Mouse (Mus musculus): ENCODE results near the gene Cep290. TPM values are rescaled to one million over a fixed set of nuclear protein-coding genes. Genes with fewer than 3 reads are reported as not detected.

Cep290 gene
- polyA plus RNA-seq, 1 experiment from 2014 or later, result 1.6 TPM

DNA sequence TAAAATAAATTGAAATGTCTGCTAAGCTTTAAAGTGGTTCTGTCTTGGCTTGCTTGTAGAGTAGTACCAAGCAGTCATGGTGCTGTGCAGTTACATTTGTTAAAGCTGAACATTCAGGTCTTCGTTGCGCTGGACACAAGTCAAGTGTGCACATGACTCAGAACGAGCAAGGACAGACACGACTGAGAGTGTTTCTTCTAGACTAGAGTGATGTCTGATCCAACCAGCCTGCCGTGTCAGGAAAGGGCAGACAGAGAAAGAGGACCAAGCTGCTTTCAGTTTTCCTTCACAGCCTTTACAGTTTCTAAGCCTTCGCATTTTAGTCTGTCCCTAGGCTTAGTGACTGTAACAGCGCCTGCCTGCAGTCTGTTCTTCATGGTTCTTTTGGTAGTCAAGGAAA is 4.6 kb downstream of the Cep290 start:
- no peak for TF ChIP-seq CTCF (IDR thresholded peaks at IDR 0.05; ENCODE audit: low read depth)
- Histone ChIP-seq H3K27ac (ENCODE audit: low read depth, low read length) (no peak overlapping the region), H3K4me3 (ENCODE audit: low read depth, low read length) (no peak overlapping the region), H3K36me3 (ENCODE audit: control insufficient read depth, insufficient read depth) (peaks cover 11% of the 10 kb centered on the region), H3K9me3 (ENCODE audit: control insufficient read depth) (no peaks in the 10 kb centered on the region), H3K4me1 (replicated peaks; ENCODE audit: control insufficient read depth, insufficient read depth, low read length) (no peaks in the 10 kb centered on the region), H3K27me3 (replicated peaks; ENCODE audit: control insufficient read depth, insufficient read depth, low read length) (no peaks in the 10 kb centered on the region), H3K9ac (ENCODE audit: low read depth, low read length) (no peak overlapping the region), H3K4me2 (replicated peaks; ENCODE audit: low read depth) (no peak overlapping the region)
- no peak for ATAC-seq
- 88% methylated on average over 7 of the region's 7 CpGs for WGBS

DNA sequence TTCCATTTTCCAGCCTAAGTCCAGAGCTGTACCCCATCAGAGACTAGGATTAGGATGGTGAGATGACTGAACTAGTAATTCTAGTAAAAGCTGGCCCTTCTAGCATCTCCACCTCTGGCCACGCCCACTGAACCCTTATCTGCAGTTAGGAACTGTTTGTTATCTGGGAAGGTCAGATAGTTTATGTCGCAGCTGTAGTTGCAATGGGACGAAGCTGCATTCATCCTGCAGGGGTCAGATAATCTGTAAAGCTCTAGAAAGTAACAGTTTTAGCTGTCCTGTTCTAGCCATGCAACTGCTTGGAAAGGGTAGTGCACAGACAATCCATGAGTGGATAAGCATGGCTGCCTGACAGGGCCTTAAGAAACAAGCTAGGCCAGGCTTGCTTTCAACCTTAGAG is 11.0 kb downstream of the Cep290 start:
- WGBS, result 39% methylated on average over 3 of the region's 3 CpGs
- no peaks in the 10 kb centered on the region for H3K4me1 ChIP-seq (replicated peaks; ENCODE audit: control insufficient read depth, insufficient read depth, low read length)
- no peak overlapping the region for H3K27ac ChIP-seq (ENCODE audit: low read depth, low read length)
- peaks cover 11% of the 10 kb centered on the region for H3K36me3 ChIP-seq (ENCODE audit: control insufficient read depth, insufficient read depth)
- ATAC-seq, result no peak
- TF ChIP-seq CTCF (IDR thresholded peaks at IDR 0.05; ENCODE audit: low read depth), result no peak
- H3K4me3 ChIP-seq (ENCODE audit: low read depth, low read length), result no peak overlapping the region
- H3K9ac ChIP-seq (ENCODE audit: low read depth, low read length), result no peak overlapping the region
- H3K9me3 ChIP-seq (ENCODE audit: control insufficient read depth), result no peaks in the 10 kb centered on the region
- H3K27me3 ChIP-seq (replicated peaks; ENCODE audit: control insufficient read depth, insufficient read depth, low read length), result no peaks in the 10 kb centered on the region
- no peak overlapping the region for H3K4me2 ChIP-seq (replicated peaks; ENCODE audit: low read depth)

DNA sequence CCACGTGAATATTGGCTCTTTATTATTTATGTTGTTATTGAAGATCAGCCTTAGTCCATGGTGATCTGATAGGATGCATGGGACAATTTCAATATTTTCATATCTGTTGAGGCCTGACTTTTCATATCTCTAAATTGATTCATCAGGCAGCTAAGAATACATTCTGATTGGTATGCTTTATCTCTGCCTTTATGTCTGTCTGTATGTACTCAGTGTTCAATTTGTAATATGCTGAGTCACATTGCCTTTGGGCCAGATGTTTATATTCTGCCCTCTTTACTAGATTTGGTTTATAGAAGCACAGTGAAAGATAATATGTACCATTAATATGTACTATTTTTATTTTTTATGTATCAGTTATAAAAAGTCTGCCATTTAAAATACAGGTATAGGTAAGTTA is 20.8 kb downstream of the Cep290 start:
- no peaks in the 10 kb centered on the region for H3K4me1 ChIP-seq (replicated peaks; ENCODE audit: control insufficient read depth, insufficient read depth, low read length)
- H3K9me3 ChIP-seq (ENCODE audit: control insufficient read depth), result no peaks in the 10 kb centered on the region
- H3K9ac ChIP-seq (ENCODE audit: low read depth, low read length), result no peak overlapping the region
- H3K36me3 ChIP-seq (ENCODE audit: control insufficient read depth, insufficient read depth), result peaks cover 15% of the 10 kb centered on the region
- 88% methylated on average over 1 of the region's 1 CpGs for WGBS
- H3K27me3 ChIP-seq (replicated peaks; ENCODE audit: control insufficient read depth, insufficient read depth, low read length), result no peaks in the 10 kb centered on the region
- TF ChIP-seq CTCF (IDR thresholded peaks at IDR 0.05; ENCODE audit: low read depth), result no peak
- H3K4me3 ChIP-seq (ENCODE audit: low read depth, low read length), result no peak overlapping the region
- ATAC-seq, result no peak
- no peak overlapping the region for H3K4me2 ChIP-seq (replicated peaks; ENCODE audit: low read depth)
- no peak overlapping the region for H3K27ac ChIP-seq (ENCODE audit: low read depth, low read length)

DNA sequence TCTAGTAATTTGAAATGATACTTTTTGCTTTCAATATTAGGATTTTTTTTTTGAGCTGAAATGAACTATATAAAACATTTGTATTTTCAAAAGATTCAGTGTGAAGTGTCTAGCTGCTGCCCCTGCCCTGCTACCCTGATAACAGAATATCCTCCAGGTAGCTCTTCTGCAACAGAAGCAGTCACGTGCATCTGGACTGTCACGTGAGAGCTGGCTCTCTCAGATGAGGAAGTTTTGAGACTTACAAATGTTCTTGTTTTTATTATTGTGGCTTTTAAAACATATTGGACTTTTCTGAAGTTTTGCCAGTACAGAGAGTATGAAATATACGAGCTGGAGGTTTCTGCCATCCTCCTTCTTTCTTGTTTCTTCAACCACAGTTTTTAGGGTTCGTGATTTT is 34.3 kb downstream of the Cep290 start:
- no peak for ATAC-seq
- no peak for TF ChIP-seq CTCF (IDR thresholded peaks at IDR 0.05; ENCODE audit: low read depth)
- Histone ChIP-seq H3K9ac (ENCODE audit: low read depth, low read length) (no peak overlapping the region), H3K27me3 (replicated peaks; ENCODE audit: control insufficient read depth, insufficient read depth, low read length) (no peaks in the 10 kb centered on the region), H3K9me3 (ENCODE audit: control insufficient read depth) (no peaks in the 10 kb centered on the region), H3K4me2 (replicated peaks; ENCODE audit: low read depth) (no peak overlapping the region), H3K27ac (ENCODE audit: low read depth, low read length) (no peak overlapping the region), H3K4me3 (ENCODE audit: low read depth, low read length) (no peak overlapping the region), H3K36me3 (ENCODE audit: control insufficient read depth, insufficient read depth) (no peaks in the 10 kb centered on the region), H3K4me1 (replicated peaks; ENCODE audit: control insufficient read depth, insufficient read depth, low read length) (no peaks in the 10 kb centered on the region)
- 74% methylated on average over 4 of the region's 4 CpGs for WGBS

DNA sequence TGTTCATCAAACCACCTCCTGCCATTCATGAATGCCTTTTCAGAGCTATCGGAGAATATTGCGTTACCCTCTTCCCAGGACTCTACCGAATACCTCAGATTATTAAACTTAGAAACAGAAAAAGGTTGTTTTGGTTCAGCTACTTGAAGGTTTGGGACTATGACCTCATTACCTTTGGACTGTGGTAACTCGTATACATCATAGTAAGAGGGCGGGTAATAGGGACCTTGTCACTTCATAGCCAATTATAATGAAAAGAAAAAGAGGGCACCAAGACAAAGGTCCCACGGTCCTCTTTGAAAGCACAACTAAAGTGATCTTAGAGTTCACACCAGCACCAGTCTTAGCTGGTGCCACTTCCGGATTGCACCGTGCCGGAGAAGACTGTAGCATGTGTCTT is 35.0 kb downstream of the Cep290 start:
- Histone ChIP-seq H3K4me1 (replicated peaks; ENCODE audit: control insufficient read depth, insufficient read depth, low read length) (no peaks in the 10 kb centered on the region), H3K4me2 (replicated peaks; ENCODE audit: low read depth) (no peak overlapping the region), H3K36me3 (ENCODE audit: control insufficient read depth, insufficient read depth) (no peaks in the 10 kb centered on the region), H3K9ac (ENCODE audit: low read depth, low read length) (no peak overlapping the region), H3K27ac (ENCODE audit: low read depth, low read length) (no peak overlapping the region), H3K9me3 (ENCODE audit: control insufficient read depth) (no peaks in the 10 kb centered on the region), H3K4me3 (ENCODE audit: low read depth, low read length) (no peak overlapping the region), H3K27me3 (replicated peaks; ENCODE audit: control insufficient read depth, insufficient read depth, low read length) (no peaks in the 10 kb centered on the region)
- TF ChIP-seq CTCF (IDR thresholded peaks at IDR 0.05; ENCODE audit: low read depth), result no peak
- 82% methylated on average over 9 of the region's 9 CpGs for WGBS
- no peak for ATAC-seq

DNA sequence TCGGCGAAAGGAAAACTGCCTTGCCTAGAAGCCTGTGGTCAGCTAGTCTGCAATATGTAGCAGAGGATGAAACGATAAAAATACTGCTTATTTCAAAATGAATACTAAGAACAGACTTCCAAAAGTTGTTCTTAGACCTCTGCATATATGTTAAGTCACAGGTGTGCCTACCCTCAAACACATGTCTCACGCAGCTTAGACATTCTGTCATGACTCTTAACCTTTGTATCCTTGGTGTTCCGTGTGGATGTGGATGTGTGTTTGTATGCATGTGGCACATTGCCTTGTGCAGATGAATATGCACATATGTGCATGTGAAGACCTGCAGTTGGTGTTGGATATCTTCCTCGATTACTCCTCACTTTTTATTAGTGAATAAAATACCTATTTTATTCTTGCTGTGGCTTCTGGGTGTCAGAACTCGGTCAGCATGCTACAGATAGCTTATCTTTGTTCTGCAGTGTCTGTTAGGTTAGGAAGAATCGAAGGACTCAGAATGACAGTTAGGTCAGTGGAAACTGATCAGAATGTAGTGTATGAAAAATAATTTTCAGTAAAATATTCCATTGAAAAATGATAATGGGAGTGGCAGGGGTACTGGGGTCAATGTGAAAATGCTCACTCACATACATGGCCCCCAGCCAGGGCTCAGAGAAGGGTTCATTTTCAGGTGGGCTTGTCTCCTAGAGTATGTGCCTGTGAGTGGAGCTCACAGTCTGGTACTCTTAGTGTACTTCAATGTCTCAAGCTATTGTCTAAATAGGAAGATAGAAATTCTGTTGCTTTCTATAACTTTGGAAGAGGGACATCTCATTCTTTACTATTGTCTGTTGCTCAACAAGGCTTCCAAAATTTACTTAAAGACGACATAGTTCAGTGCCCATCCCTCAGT is 37.4 kb downstream of the Cep290 start:
- 89% methylated on average over 9 of the region's 9 CpGs for whole genome bisulfite sequencing
- no peak overlapping the region for H3K27ac ChIP-seq (ENCODE audit: low read depth, low read length)

More for the DNA sequence above, 37.4 kb downstream of the Cep290 start:
- Histone ChIP-seq H3K4me2 (replicated peaks; ENCODE audit: low read depth) (no peak overlapping the region), H3K4me1 (replicated peaks; ENCODE audit: control insufficient read depth, insufficient read depth, low read length) (no peaks in the 10 kb centered on the region), H3K4me3 (ENCODE audit: low read depth, low read length) (no peak overlapping the region), H3K9ac (ENCODE audit: low read depth, low read length) (no peak overlapping the region), H3K27me3 (replicated peaks; ENCODE audit: control insufficient read depth, insufficient read depth, low read length) (no peaks in the 10 kb centered on the region), H3K36me3 (ENCODE audit: control insufficient read depth, insufficient read depth) (no peaks in the 10 kb centered on the region), H3K9me3 (ENCODE audit: control insufficient read depth) (no peaks in the 10 kb centered on the region)
- ATAC-seq, result no peak
- TF ChIP-seq CTCF (IDR thresholded peaks at IDR 0.05; ENCODE audit: low read depth), result no peak

Data from intestine, postnatal 0 days (tissue).